Mouse (Mus musculus): Measurements from ENCODE around the gene Socs7.

Socs7 gene

GRCm38 (mm10) chr11:97422507-97422906 is 60.2 kb downstream of the Socs7 start:
- no peak for DNase-seq

GRCm38 (mm10) chr11:97424092-97424692 is 61.8 kb downstream of the Socs7 start:
- no peak for DNase-seq

- no peak for DNase-seq
These were observed 62.5 kb downstream of the Socs7 start for GRCm38 (mm10) chr11:97424802-97425201.

- DNase-seq: peak; percentile 66 to 69
These were observed 65.7 kb downstream of the Socs7 start for GRCm38 (mm10) chr11:97427794-97428725.

- no peak for DNase-seq
These were observed 66.4 kb downstream of the Socs7 start for GRCm38 (mm10) chr11:97428726-97429077.

- no peak for DNase-seq
These were observed 67.3 kb downstream of the Socs7 start for GRCm38 (mm10) chr11:97429615-97430014.

GRCm38 (mm10) chr11:97432015-97432414 is 69.7 kb downstream of the Socs7 start:
- peak; percentile 82 to 84 for DNase-seq

GRCm38 (mm10) chr11:97432983-97433539 is 70.7 kb downstream of the Socs7 start:
- no peak for DNase-seq

- DNase-seq: no peak
These were observed 71.8 kb downstream of the Socs7 start for GRCm38 (mm10) chr11:97434121-97434520.

- DNase-seq: peak; percentile 85
These were observed 72.5 kb downstream of the Socs7 start for GRCm38 (mm10) chr11:97434704-97435454.

- no peak for DNase-seq
These were observed 73.6 kb downstream of the Socs7 start for GRCm38 (mm10) chr11:97435808-97436491.

GRCm38 (mm10) chr11:97437745-97438144 is 75.4 kb downstream of the Socs7 start:
- no peak for DNase-seq

- no peak for DNase-seq
These were observed 76.5 kb downstream of the Socs7 start for GRCm38 (mm10) chr11:97438868-97439267.

- DNase-seq: peak in 1 of 2 experiments; percentile 17
These were observed 77.6 kb downstream of the Socs7 start for GRCm38 (mm10) chr11:97439935-97440334.

GRCm38 (mm10) chr11:97440441-97440881 is 78.1 kb downstream of the Socs7 start:
- no peak for DNase-seq

- no peak for DNase-seq
These were observed 78.8 kb downstream of the Socs7 start for GRCm38 (mm10) chr11:97441036-97441657.

GRCm38 (mm10) chr11:97441658-97442125 is 79.3 kb downstream of the Socs7 start:
- no peak for DNase-seq

- DNase-seq: no peak
These were observed 80.7 kb downstream of the Socs7 start for GRCm38 (mm10) chr11:97442891-97443675.

- no peak for DNase-seq
These were observed 83.2 kb downstream of the Socs7 start for GRCm38 (mm10) chr11:97445596-97445995.

- DNase-seq: no peak
These were observed 83.7 kb downstream of the Socs7 start for GRCm38 (mm10) chr11:97445999-97446511.

GRCm38 (mm10) chr11:97447979-97448378 is 85.6 kb downstream of the Socs7 start:
- no peak for DNase-seq
